Mouse (Mus musculus): ENCODE results near the gene Flt1.

Flt1 gene

DNA sequence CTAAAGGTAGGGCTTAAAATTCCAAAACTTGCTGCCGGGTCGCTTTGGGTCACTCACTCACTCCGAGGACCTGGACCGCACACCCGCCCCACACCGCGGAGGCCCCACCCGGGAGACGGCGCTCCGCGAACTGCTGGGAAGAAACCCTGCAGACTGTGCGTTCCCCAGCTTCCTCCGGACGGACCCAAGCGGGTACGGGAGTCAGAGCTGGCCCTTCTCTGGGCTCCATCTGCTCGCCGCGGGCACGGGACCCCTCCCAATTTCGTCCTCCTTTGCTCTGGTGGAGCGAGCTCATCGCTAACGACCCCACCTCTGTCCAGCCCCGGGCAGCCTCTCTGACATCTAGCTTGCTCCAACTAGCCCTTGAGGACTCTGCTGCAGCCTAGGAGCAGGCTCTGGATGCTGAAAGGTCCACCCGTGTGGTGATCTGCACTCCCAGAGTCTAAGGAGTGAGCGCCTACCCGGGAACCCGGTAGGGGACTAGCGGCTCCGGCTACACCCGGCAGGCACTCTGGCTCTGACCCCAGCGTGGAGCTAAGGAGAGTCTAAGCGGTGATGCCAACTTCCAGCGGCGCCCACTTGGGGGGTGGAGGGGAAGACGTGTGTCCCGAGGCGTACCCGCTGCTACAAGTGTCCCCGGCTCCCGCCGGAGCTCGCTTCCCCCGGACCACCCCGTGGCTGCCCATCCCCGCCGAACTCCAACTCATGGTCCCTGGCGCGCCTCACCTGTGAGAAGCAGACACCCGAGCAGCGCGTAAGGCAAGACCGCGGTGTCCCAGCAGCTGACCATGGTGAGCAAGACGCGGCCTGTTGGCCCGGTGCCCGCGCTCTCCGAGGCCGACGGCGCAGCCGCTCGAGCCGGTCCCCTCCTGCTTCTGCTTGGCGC lies 623 bp downstream of the Flt1 start:
- peak; percentile 66 for DNase-seq (ENCODE audit: low spot score)

DNA sequence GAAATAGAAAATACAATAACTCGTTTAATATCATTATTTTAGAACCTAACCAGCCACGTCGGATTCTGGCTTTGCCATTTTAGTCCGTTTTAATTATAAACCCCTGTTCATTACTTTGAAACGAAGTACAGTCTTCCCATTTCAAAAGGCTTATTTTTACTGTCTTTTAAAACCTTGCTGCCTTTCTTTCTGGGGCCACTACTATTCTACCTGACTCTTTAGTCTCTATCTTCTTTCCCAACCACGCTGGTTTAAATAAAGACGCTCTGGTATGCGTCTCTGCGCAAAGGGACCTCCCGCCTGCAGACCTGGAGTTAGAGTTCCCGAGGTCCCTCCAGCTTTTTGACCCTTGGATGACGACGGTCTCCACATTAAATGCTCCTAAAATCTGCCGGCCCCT lies 1.4 kb downstream of the Flt1 start:
- no peak for DNase-seq (ENCODE audit: low spot score)

DNA sequence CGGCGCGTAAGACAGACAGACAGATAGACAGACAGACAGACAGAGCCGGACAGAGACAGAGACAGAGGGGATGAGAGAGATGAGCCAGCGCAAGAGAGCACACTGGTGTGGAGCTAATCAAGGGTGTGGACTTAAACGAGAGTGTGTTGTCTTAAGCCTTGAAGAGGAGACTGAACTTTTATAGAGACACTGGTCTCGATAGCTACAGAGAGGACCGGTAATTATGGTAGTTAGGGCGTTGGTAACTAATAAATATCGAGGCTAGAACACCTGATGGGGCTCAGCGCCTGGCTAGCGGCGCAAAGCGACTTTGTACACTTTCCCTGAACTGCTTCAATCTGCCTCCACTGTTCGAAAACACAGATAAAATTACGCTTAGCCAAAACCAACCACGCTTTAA lies 2.0 kb downstream of the Flt1 start:
- no peak for DNase-seq (ENCODE audit: low spot score)

DNA sequence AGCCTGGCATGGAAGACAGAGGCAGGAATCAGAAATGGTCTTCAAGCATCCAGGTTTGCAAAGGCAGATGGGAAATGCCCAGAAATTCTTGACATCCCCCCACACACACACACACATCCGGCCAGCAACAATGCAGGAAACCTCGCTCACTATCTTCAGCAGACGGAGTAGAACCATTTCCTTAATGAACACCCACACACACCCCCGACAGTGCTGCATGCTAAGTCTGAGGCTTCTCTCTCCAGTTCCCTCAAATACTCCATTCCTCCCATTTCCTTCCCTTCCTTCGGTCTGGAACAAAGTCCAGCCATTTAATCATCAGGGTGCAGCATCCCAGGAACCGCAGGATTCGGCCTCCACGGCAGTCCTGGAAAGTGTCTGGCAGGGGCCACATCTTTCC lies 4.4 kb downstream of the Flt1 start:
- no peak for DNase-seq (ENCODE audit: low spot score)

DNA sequence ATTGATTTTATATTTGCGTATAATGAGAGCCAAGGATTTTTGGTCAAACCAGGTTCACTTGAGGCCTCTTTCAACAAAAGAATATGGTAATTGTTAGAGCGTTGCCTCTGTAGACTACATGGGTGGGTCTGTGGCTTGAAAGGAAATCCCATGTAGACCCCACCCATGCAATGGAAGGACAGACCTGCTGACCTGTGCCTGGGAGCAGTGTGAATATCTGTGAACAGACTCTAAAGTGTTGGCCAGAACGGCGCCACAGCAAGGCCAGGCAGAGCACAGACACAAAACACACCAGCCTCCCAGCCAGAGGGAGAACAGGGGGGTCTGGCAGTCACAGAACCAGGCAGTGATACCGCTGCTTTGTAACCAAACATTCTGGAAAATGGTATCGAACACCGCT lies 7.5 kb downstream of the Flt1 start:
- no peak for DNase-seq (ENCODE audit: low spot score)

DNA sequence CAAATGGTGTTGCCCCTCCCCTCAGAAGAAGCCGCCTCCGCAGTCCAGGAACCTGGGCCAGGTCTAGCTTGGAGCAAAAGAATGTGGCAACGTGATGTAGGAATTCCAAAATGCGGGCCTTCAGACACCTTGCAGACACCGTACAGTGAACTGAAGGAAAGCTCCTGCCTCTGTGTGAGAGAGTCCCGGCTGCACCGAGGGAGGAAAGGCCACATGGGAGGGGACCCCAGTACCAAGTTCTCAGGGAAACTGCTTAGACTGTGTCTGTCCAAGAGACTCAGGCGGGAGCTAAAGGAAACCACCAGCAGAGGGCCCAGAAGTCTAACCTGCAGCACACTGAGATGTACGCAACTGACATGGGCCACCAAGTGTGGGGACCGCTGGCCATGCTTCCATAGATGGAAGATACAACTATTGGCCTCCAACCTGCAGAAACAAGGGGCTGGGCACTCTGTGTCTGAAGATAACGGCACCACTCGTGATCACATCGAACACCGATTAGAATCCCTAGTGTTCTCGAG lies 9.1 kb downstream of the Flt1 start:
- DNase-seq (ENCODE audit: low spot score), result no peak

DNA sequence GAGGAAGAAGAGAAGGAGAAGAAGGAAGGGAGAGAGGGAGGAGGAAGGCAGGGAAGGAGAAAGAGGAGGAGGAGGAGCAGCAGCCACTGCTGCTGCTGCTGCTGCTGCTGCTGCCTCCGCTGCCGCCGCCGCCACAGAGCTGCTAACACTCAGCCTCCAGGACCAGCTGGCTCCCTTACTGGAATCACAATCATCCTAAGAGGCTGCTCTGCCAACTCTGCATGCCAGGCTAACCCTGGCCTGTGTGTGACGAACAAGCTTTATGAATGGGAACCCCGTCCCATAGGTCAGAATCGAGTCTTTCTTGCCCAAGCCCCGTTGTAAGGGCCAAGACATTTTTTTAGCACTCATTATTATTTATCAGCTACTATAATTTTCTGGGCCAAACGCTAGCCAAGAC lies 9.5 kb downstream of the Flt1 start:
- DNase-seq (ENCODE audit: low spot score), result no peak

DNA sequence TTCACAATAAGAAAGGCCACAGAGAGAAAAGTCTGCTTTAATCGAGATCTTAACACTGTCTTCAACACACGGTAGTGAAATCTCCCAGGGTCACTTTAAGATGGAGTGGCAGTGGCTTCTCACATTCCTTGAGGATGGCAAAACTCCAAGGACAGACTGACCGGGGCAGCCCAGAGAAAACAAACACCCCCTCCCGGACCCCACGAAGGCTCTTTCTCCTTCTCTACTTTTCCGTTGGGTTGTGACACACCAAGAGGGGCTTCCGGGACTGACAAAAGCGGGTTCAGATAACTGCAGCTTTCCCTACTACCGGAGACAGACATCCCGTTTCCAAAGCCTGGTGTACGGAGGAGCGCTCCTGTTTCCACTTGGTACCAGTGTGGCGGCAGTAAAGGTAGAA lies 10.4 kb downstream of the Flt1 start:
- no peak for DNase-seq (ENCODE audit: low spot score)

DNA sequence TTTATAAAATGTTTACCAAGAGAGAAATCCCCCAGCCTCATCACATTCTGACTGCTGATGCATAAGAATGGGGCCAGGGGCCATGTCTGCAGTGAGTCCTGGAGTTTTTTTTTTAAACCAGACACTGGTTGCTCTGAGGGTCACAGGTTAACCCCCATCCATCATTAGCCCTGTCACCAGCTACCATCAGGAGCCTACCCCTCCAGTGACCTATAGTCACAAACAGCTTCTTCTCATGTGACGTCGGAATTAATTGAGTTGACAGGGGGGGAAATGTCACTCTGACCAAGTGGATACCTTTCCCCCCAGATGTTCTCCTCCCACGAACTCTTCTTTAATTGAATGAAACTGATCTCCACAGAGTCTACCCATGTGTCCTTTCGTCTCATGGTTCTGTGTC lies 17.3 kb downstream of the Flt1 start:
- no peak for DNase-seq (ENCODE audit: low spot score)

DNA sequence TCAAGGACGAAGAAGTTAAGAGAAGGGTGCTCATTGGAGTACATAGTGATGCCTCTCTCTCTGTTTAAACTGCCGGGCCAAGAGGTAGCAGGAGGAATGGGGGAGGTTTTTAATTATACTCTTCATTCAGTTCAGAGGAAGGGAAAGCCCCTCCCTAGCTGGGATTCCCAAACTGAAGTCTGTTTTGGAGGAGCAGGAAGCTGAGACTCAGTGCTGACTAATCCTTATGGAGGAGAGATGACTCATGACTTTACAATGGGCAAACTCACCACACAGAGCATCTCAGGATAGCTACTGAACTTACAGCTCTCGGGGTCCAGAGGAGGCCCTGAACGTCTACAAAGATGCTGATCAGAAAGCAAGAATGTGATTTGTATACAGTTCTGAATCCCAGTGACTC lies 18.3 kb downstream of the Flt1 start:
- DNase-seq (ENCODE audit: low spot score), result no peak

DNA sequence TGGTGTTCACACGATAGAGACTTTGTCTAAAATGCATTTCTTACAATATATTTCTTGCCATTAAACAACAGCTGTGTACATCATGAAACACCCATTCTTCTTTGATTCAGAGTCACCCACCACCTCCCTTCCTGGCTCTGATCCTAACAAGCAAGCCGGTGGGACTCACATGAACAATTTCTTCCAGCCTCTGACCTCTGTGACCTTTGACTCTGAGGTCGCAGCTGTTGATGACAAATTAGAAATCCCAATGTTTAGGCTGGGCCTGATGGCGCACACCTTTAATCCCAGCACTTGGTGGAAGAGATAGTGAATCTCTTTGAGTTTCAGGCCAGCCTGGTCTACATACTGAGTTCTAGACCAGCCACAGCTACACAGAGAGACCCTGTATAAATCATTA lies 20.9 kb downstream of the Flt1 start:
- no peak for DNase-seq (ENCODE audit: low spot score)

DNA sequence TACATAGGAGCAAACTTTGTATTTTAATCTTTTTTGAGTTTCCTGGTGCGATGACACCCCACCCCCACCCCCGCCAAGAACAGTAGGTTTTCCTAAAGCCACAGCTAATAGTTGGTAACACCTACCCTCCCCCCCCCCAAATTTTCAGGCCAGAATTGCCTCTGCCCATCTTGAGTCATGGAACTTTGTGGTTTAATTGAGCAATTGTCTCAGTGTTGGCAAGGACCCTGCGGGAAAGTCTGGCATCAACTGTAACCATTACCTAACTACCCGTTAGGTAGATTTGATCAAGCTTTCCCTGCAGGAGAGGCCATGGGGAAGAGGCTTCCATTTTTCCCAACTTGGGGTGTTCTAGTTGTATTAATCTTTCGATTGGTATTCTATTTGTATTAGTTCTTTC lies 23.4 kb downstream of the Flt1 start:
- no peak for DNase-seq (ENCODE audit: low spot score)

DNA sequence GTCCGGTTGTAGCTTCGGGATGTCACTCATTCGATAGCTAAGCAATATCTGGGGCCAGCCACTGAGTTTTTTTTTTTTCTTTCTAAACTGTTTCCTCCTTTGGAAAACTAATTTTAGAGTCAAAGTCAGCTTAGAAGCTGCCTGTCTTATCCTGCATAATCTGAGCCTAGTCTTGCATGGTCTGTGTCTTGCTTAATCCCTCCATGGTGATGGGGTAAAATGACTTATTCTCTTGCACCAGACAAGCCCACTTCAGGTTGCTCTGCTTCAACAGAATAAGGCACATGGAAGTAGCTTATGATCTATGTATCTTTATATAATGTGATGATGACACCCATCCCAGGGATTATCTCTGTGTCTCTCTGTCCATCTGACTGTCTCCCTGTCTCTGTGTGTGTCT lies 24.8 kb downstream of the Flt1 start:
- DNase-seq (ENCODE audit: low spot score), result no peak

DNA sequence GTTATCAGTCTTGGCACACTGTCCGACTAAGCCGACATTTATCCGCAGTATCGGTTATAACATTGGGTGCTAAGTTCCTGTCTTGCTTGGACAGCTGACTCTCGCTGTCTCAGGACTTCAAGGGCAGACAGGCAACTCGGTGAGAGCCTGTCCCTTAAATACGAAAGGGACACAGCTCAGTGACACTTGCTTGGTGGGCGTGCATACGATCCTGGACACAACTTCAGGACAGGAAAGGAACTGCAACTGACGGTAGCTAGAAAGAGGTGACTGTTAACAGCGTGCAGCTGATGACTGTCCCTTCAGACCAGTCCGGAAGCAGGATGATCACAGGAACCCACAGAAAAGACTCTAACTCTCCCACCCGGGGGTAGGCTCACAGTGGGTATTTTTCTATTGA lies 27.8 kb downstream of the Flt1 start:
- DNase-seq (ENCODE audit: low spot score), result no peak

DNA sequence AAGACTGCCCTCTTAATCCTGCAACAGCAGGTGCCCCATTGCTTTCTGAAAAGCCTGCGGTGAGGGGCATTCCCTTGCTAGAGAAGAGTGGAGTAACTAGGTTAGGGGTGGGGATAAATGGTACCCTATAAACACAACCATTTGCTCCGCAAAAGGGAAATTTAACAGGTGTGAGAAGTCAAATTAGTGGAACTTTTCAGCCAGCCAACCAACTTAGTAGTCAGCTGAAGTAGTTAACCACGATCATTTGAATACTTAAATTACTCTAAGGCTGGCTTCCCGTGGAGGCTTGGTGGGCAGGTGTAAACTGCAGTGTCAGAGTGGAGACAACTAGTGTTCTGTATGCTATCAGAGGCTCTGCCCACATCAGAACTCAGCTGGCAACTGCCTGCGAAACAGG lies 28.6 kb downstream of the Flt1 start:
- no peak for DNase-seq (ENCODE audit: low spot score)

DNA sequence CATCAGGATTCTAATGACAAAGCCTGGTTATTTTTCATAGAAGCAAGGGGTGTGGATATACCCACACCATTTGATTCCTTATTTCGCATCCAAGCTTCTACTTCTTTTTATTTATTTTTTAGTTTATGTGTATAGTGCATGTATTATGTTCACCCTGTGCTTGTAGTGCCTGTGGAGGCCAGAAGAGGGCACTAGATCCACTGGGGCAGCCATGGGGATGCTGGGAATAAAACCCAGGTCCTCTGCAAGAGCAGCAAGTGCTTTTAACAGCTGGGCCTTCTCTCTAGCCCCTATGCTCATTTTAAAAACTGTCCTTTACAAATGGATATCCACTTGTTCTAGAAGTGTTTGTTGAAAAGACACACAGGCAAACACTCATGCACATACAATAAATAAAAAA lies 33.2 kb downstream of the Flt1 start:
- no peak for DNase-seq (ENCODE audit: low spot score)

DNA sequence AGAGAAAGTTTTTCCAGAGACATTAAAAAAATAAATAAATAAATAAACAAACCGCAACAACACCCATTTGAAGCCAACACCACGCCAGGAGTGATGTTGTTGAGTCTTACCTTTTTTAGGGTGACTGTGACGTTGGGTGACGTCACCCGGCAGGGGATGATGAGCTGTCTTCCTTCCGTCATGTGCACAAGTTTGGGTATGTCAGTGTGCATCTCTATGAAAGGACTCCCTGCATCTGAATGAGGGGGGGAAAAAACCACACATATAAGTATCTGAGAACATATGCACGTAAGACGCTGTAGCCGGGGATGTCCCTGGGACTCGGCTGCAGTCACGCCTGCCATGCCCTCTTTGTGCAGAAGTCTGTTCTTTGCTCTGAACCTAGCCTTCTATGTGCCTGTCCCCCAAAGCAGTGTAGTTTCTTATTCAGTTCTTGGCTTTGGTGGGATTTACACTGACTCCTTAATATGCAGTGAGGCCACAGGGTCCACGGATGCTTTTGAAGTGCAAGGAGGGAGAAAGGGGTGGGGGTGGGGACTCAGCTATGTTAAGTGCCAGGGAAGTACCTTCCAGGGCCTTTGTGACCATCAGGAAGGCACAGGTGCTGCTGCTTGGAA lies 42.0 kb downstream of the Flt1 start:
- no peak for DNase-seq (ENCODE audit: low spot score)

DNA sequence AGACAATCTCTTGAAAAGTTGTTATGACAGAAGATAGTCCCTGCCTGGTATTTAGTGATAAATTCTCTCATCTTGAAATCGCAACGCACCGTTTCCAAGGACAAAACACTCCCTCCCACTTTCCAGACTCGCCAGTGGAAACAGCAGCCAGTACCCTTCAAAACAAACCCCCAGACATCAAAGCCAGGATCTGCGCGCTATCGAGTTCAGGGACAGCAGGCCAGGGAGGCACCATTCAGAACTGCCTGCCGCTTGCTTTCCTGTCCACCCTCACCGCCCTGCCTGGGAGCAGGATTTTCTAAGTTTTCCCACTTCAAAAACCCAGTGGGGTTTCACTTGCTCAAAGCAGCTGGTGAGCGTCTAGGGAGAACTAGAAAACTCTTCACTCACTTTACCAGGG lies 44.6 kb downstream of the Flt1 start:
- DNase-seq (ENCODE audit: low spot score), result peak; percentile 7

DNA sequence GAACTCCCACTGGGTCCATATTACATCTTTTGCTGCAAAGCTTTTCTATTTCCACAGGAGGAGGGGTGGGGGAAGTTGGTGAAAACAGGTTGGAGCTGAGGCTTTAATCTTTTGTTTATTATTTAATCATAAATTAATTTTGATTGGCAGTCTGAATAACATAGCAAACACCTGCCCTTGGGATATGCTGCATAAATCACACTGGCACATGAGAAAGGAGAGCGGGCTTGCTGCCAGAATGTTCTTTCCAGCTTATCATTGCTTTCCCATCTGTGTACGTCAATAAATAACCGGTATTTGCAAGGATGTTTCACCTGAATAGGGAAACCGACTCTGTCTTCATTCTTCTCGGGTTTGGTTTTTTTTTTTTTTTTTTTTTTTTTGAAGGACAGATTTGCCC lies 45.1 kb downstream of the Flt1 start:
- no peak for DNase-seq (ENCODE audit: low spot score)

DNA sequence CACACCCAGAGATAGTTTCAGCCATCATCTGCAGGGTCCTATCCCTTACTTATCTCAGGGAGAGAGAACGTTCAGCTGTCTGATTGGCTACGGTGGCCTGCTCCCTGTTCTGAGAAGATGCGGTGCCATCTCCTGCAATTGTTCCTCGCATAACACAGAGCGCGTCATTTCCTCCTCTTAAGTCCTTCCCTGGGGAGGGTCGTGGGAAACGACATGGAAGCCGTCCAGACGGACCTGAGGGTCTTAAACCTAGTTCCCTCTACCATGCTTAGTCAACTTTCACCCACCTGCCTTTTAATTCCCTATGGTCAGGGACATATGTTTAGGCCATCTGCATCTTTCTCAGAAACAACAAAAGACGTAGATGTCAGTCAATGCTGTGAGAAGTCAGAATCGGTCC lies 46.5 kb downstream of the Flt1 start:
- no peak for DNase-seq (ENCODE audit: low spot score)

DNA sequence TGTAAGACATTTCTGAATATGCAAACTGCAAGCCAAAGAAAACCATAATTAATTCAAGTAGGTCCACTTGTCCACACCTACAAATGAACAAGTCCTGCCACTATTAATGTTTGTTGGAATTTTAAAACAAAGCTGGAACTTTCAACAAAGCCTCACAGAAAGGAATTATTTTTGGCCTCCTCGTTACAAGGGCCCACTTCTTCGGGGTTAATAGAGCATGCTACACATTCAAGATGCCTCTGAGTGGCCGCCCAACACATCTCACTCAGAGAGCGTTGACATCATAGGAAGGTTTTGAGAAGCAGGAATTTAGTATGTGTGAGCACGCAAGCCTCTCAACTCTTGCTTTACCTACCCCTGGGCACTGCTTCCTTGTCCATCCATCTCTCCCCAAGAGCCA lies 50.0 kb downstream of the Flt1 start:
- DNase-seq (ENCODE audit: low spot score), result no peak

DNA sequence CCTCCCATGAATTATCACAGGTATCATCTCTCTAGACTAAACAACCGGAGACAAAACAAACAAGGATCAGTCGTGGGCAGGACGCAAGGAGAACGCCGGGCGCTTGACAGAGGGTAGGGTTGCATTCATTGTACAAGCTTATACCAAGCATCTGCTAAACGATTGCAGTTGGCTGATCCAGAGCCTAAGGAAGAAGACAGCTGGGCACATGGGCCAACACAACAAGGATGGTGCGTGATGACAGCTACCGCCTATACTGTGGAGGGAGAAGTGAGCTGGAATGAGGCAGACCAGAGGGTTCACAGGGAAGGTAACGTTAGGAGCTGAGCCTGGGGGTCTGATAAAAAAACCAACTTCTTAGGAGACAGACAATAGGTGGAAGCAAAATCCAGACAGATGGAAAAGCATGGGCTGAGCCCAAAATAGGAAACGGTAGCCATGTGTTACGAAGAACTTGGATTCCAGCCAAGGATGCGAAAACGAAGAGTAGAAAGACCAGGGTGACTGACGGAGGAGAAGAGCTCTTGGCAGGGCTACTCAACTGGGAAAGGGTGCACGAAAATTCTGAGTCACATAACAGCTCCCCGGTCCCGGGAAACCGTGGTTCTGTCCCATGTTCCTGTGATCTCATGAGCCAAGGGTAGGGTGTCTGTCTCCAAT lies 53.9 kb downstream of the Flt1 start:
- DNase-seq (ENCODE audit: low spot score), result no peak

DNA sequence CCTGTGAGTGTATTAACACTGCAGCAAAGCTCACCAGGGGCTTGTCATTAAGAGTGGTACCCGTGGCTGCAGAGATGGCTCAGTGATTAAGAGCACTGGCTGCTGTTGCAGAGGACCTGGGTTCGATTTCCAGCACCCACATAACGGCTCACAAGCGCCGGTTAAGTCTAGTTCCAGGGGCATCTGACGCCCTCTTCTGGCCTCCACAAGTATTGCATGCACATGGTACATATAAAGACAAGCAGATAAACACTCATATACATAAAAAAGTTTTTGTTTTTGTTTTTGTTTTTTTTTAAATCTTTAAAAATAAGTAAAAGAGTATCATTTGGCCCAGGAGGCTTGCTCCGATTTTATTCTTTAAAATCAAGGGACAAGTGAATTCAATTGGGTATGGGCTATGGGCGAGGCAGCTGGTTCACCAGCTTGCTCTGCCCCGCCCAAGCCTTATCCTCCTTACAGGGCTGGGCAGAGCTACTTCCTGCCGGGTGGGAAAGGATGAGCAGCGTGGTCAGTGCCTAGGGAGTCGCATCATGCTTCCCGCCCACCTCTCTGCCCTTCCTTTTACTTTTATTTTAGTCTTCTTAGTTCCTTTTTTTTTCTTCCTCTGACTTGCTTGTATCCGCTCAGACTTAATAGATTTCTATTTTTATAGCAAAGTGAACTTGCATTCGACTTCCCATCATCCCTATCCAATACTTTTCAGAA lies 57.0 kb downstream of the Flt1 start:
- no peak for DNase-seq (ENCODE audit: low spot score)

All from ovary, postnatal 36 days (tissue).